Mouse (Mus musculus) forebrain, embryonic 11.5 days (tissue): ENCODE measurements around the gene Cadm2. TPM values are rescaled to one million over a fixed set of nuclear protein-coding genes. Genes with fewer than 3 reads are reported as not detected.
A peak's percentile ranks its signal among the peaks of the same experiment; 100 is the strongest.

Source experiments
- ATAC-seq: fragments of 200-750 bp; cut with Nextera tagmentation; replicated peaks from 2 replicates; pipeline ENCODE4 v1.8.0; 2017; ENCODE audit warnings: moderate TSS enrichment; ENCODE audit not compliant: low FRiP score
- DNase-seq: peaks from one replicate; pipeline ENCODE4 v3.0.0-alpha.2; 2017; ENCODE audit warnings: low spot score
- H3K27ac ChIP-seq: fragments of 300-500 bp; sonication (generic); 2 replicates; pipeline ENCODE4 v1.5.1; 2014; ENCODE audit warnings: low read depth, low read length
- H3K27me3 ChIP-seq: fragments of 300-500 bp; sonication (generic); 2 replicates; pipeline ENCODE4 v1.6.1; 2014; ENCODE audit warnings: mild to moderate bottlenecking, low read length, mixed read lengths; ENCODE audit not compliant: control insufficient read depth, insufficient read depth
- H3K36me3 ChIP-seq: fragments of 300-500 bp; sonication (generic); 2 replicates; pipeline ENCODE4 v1.6.1; 2014; ENCODE audit warnings: mild to moderate bottlenecking, low read length, moderate library complexity, mixed read lengths; ENCODE audit not compliant: control insufficient read depth, insufficient read depth
- H3K4me1 ChIP-seq: fragments of 300-500 bp; sonication (generic); replicated peaks from 2 replicates; pipeline ENCODE4 v1.6.1; 2014; ENCODE audit warnings: low read length, mixed read lengths; ENCODE audit not compliant: control insufficient read depth, insufficient read depth
- H3K4me2 ChIP-seq: fragments of 300-500 bp; sonication (generic); 2 replicates; pipeline ENCODE4 v1.6.1; 2014; ENCODE audit warnings: low read depth, mild to moderate bottlenecking, low read length, moderate library complexity, mixed read lengths; ENCODE audit not compliant: severe bottlenecking
- H3K4me3 ChIP-seq: fragments of 300-500 bp; sonication (generic); 2 replicates; pipeline ENCODE4 v1.5.1; 2014; ENCODE audit warnings: low read depth, low read length
- H3K9ac ChIP-seq: fragments of 300-500 bp; sonication (generic); 2 replicates; pipeline ENCODE4 v1.6.1; 2014; ENCODE audit warnings: low read length
- H3K9me3 ChIP-seq: fragments of 300-500 bp; sonication (generic); 2 replicates; pipeline ENCODE4 v1.6.1; 2016; ENCODE audit warnings: low read length, mixed read lengths; ENCODE audit not compliant: control insufficient read depth
- WGBS: fragments of 180-500 bp; shearing (Covaris S2); extraction: QIAGEN DNeasy Blood & Tissue Kit; methylation state at CpG from one replicate; pipeline ENCODE4 v1.1.7; 2014; 5-methylcytosine and 5-hydroxymethylcytosine counted together
- polyA plus RNA-seq: library from polyadenylated mRNA; unstranded; fragments of >200 nt; fragmentation: Nextera tagmentation; extraction: Ambion mirVana; gene quantifications from 2 replicates; pipeline ENCODE4 v1.2.1, GENCODE M21; 2014

Gene Cadm2
- polyA plus RNA-seq, 1 experiment from 2014 or later, result 5.2 TPM

- Histone ChIP-seq H3K27ac (no peak overlapping the region), H3K4me1 (no peaks in the 10 kb centered on the region), H3K27me3 (no peaks in the 10 kb centered on the region), H3K4me3 (no peak overlapping the region), H3K4me2 (no peak overlapping the region), H3K36me3 (no peaks in the 10 kb centered on the region), H3K9me3 (no peaks in the 10 kb centered on the region), H3K9ac (no peak overlapping the region)
- DNase-seq, result no peak
- 73% methylated on average over 1 of the region's 1 CpGs for WGBS
- no peak for ATAC-seq
Observed at GRCm38 (mm10) chr16:66651013-66651362, 969.7 kb downstream of the Cadm2 start.

- DNase-seq (no peak), ATAC-seq (no peak)
- Histone ChIP-seq H3K4me1 (no peaks in the 10 kb centered on the region), H3K27me3 (no peaks in the 10 kb centered on the region), H3K4me3 (no peak overlapping the region), H3K4me2 (no peak overlapping the region), H3K9me3 (no peaks in the 10 kb centered on the region), H3K9ac (no peak overlapping the region), H3K36me3 (no peaks in the 10 kb centered on the region), H3K27ac (no peak overlapping the region)
- 92% methylated on average over 11 of the region's 11 CpGs for WGBS
Observed at GRCm38 (mm10) chr16:66650348-66651012, 970.2 kb downstream of the Cadm2 start.

GRCm38 (mm10) chr16:66647798-66648197 is 972.9 kb downstream of the Cadm2 start:
- Histone ChIP-seq H3K4me1 (no peaks in the 10 kb centered on the region), H3K9ac (no peak overlapping the region), H3K4me2 (no peak overlapping the region), H3K36me3 (no peaks in the 10 kb centered on the region), H3K27me3 (no peaks in the 10 kb centered on the region), H3K9me3 (no peaks in the 10 kb centered on the region), H3K27ac (no peak overlapping the region), H3K4me3 (no peak overlapping the region)
- 95% methylated on average over 4 of the region's 4 CpGs for WGBS
- ATAC-seq (no peak), DNase-seq (no peak)

- Histone ChIP-seq H3K9me3 (no peaks in the 10 kb centered on the region), H3K9ac (no peak overlapping the region), H3K27me3 (no peaks in the 10 kb centered on the region), H3K36me3 (no peaks in the 10 kb centered on the region), H3K4me2 (no peak overlapping the region), H3K4me1 (no peaks in the 10 kb centered on the region), H3K4me3 (no peak overlapping the region), H3K27ac (no peak overlapping the region)
- no peak for DNase-seq
- ATAC-seq, result no peak
- 83% methylated on average over 4 of the region's 4 CpGs for WGBS
Observed at GRCm38 (mm10) chr16:66643606-66644005, 977.1 kb downstream of the Cadm2 start.

- H3K27ac ChIP-seq, result no peak overlapping the region
- no peak for ATAC-seq
- no peak for DNase-seq
- no peak overlapping the region for H3K4me2 ChIP-seq
- H3K9me3 ChIP-seq, result no peaks in the 10 kb centered on the region
- no peaks in the 10 kb centered on the region for H3K4me1 ChIP-seq
- H3K4me3 ChIP-seq, result no peak overlapping the region
- H3K36me3 ChIP-seq, result no peaks in the 10 kb centered on the region
- H3K9ac ChIP-seq, result no peak overlapping the region
- H3K27me3 ChIP-seq, result no peaks in the 10 kb centered on the region
Observed at GRCm38 (mm10) chr16:66627527-66627926, 993.2 kb downstream of the Cadm2 start.

GRCm38 (mm10) chr16:66622423-66622822 is 998.3 kb downstream of the Cadm2 start:
- no peaks in the 10 kb centered on the region for H3K36me3 ChIP-seq
- no peak overlapping the region for H3K27ac ChIP-seq
- 50% methylated on average over 1 of the region's 1 CpGs for WGBS
- H3K4me1 ChIP-seq, result no peaks in the 10 kb centered on the region
- no peaks in the 10 kb centered on the region for H3K27me3 ChIP-seq
- H3K9me3 ChIP-seq, result no peaks in the 10 kb centered on the region
- H3K9ac ChIP-seq, result no peak overlapping the region
- no peak for DNase-seq
- H3K4me2 ChIP-seq, result no peak overlapping the region
- H3K4me3 ChIP-seq, result no peak overlapping the region
- no peak for ATAC-seq

- WGBS, result 26% methylated on average over 5 of the region's 5 CpGs
- DNase-seq (no peak), ATAC-seq (peak; percentile 87)
- Histone ChIP-seq H3K4me2 (no peak overlapping the region), H3K9ac (no peak overlapping the region), H3K4me3 (no peak overlapping the region), H3K36me3 (no peaks in the 10 kb centered on the region), H3K4me1 (no peaks in the 10 kb centered on the region), H3K27me3 (no peaks in the 10 kb centered on the region), H3K9me3 (no peaks in the 10 kb centered on the region), H3K27ac (no peak overlapping the region)
Observed at GRCm38 (mm10) chr16:66612624-66613023, 1008.1 kb downstream of the Cadm2 start.
